Mouse (Mus musculus) heart, embryonic 16.5 days (tissue): ENCODE results near the gene Adgrb3. TPM values are rescaled to one million over a fixed set of nuclear protein-coding genes. Genes with fewer than 3 reads are reported as not detected.
"Not testable (repeated sequence)": the region's sequence is repeated elsewhere in the genome, so short reads cannot be mapped to it uniquely, and the experiment has no call there.

ENCODE experiments used
- ATAC-seq: fragments of 200-750 bp; cut with Nextera tagmentation; replicated peaks from 2 replicates; pipeline ENCODE4 v1.8.0; 2017; ENCODE audit warnings: moderate number of reproducible peaks; ENCODE audit not compliant: insufficient read depth, low FRiP score; ENCODE audit errors: extremely low read depth
- H3K27ac ChIP-seq: fragments of 300-500 bp; sonication (generic); 2 replicates; pipeline ENCODE4 v1.5.1; 2014; ENCODE audit warnings: mild to moderate bottlenecking, low read length, control low read depth, moderate library complexity
- H3K27me3 ChIP-seq: fragments of 300-500 bp; sonication (generic); 2 replicates; pipeline ENCODE4 v1.6.1; 2014; ENCODE audit warnings: low read length, mixed read lengths; ENCODE audit not compliant: control insufficient read depth, insufficient read depth
- H3K36me3 ChIP-seq: fragments of 300-500 bp; sonication (generic); 2 replicates; pipeline ENCODE4 v1.6.1; 2014; ENCODE audit not compliant: control insufficient read depth, insufficient read depth
- H3K4me1 ChIP-seq: fragments of 300-500 bp; sonication (generic); 2 replicates; pipeline ENCODE4 v1.6.1; 2014; ENCODE audit warnings: low read length, mixed read lengths; ENCODE audit not compliant: control insufficient read depth, insufficient read depth
- H3K4me2 ChIP-seq: fragments of 300-500 bp; sonication (generic); 2 replicates; pipeline ENCODE4 v1.6.1; 2014; ENCODE audit warnings: low read depth, mild to moderate bottlenecking, control low read depth, low read length
- H3K4me3 ChIP-seq: fragments of 300-500 bp; sonication (generic); 2 replicates; pipeline ENCODE4 v1.5.1; 2014; ENCODE audit warnings: mild to moderate bottlenecking, control low read depth, low read length
- H3K9ac ChIP-seq: fragments of 300-500 bp; sonication (generic); 2 replicates; pipeline ENCODE4 v1.6.1; 2014; ENCODE audit warnings: low read length, control low read depth
- H3K9me3 ChIP-seq: fragments of 300-500 bp; sonication (generic); replicated peaks from 2 replicates; pipeline ENCODE4 v1.6.1; 2016; ENCODE audit warnings: low read length; ENCODE audit not compliant: control insufficient read depth
- WGBS: fragments of 180-500 bp; shearing (Covaris S2); extraction: QIAGEN DNeasy Blood & Tissue Kit; methylation state at CpG from one replicate; pipeline ENCODE4 v1.1.7; 2014; 5-methylcytosine and 5-hydroxymethylcytosine counted together
- polyA plus RNA-seq: library from polyadenylated mRNA; unstranded; fragments of >200 nt; fragmentation: Nextera tagmentation; extraction: Ambion mirVana; gene quantifications from 2 replicates; pipeline ENCODE4 v1.2.1, GENCODE M21; 2015

Gene Adgrb3
- polyA plus RNA-seq, 1 experiment from 2014 or later, result 0.33 TPM

GRCm38 (mm10) chr1:25504313-25504712 lies 325.2 kb downstream of the Adgrb3 start:
- no peak overlapping the region for H3K27ac ChIP-seq
- 19% methylated on average over 4 of the region's 4 CpGs for WGBS
- ATAC-seq, result no peak

DNA sequence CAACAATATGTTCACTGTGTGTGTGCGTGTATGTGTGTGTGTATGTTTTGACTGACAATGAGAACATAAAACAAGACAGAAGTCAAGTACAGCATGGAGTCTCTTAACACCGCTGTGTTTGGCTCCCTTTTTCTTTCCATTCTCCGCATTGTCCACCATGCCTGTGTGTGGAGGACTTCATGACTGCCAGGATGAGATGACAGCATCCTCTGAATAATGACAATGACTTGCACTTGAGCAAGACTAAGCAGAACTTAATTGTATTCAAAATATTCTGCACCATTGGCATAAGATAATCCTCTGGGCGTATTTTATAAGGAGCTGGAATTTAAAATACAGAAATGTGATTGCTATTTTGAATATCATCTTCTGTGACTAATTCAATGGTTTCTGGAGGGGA lies 326.0 kb downstream of the Adgrb3 start:
- Histone ChIP-seq H3K27ac (no peak overlapping the region), H3K9ac (no peak overlapping the region), H3K4me2 (no peak overlapping the region), H3K4me1 (no peaks in the 10 kb centered on the region), H3K27me3 (no peaks in the 10 kb centered on the region), H3K4me3 (no peak overlapping the region), H3K9me3 (no peaks in the 10 kb centered on the region), H3K36me3 (no peaks in the 10 kb centered on the region)
- 73% methylated on average over 4 of the region's 4 CpGs for WGBS
- no peak for ATAC-seq

More at GRCm38 (mm10) chr1:25504313-25504712, 325.2 kb downstream of the Adgrb3 start:
- Histone ChIP-seq H3K36me3 (no peaks in the 10 kb centered on the region), H3K27me3 (no peaks in the 10 kb centered on the region), H3K9me3 (no peaks in the 10 kb centered on the region), H3K4me1 (no peaks in the 10 kb centered on the region), H3K4me2 (no peak overlapping the region), H3K4me3 (no peak overlapping the region), H3K9ac (no peak overlapping the region)

GRCm38 (mm10) chr1:25495202-25495914 lies 334.1 kb downstream of the Adgrb3 start:
- ATAC-seq, result no peak
- no peak overlapping the region for H3K27ac ChIP-seq
- no peaks in the 10 kb centered on the region for H3K9me3 ChIP-seq
- no peaks in the 10 kb centered on the region for H3K4me1 ChIP-seq
- H3K9ac ChIP-seq, result no peak overlapping the region
- no peaks in the 10 kb centered on the region for H3K36me3 ChIP-seq
- H3K27me3 ChIP-seq, result no peaks in the 10 kb centered on the region
- WGBS, result 74% methylated on average over 3 of the region's 3 CpGs
- H3K4me3 ChIP-seq, result no peak overlapping the region
- H3K4me2 ChIP-seq, result no peak overlapping the region

DNA sequence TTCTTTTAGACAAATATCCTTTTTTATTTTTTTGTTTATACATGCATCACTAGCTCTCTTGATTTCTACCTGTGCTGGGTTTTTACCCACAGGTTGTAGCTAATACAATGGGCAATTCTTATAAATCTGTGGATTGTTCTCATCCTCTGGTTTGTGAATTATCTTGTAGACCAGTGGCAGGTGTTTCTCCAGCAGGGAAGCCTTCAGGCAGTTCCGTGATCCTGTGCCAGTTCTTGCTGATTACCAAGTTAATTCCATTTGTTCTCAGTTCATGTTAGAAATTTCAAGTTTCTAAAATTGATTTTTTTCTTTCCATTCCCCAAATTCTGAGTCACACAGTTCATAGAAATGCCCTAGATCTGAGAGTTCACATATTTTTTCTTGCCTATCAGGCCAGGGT lies 338.0 kb downstream of the Adgrb3 start:
- H3K9ac ChIP-seq, result no peak overlapping the region
- WGBS, result 72% methylated on average over 1 of the region's 1 CpGs
- ATAC-seq, result no peak

DNA sequence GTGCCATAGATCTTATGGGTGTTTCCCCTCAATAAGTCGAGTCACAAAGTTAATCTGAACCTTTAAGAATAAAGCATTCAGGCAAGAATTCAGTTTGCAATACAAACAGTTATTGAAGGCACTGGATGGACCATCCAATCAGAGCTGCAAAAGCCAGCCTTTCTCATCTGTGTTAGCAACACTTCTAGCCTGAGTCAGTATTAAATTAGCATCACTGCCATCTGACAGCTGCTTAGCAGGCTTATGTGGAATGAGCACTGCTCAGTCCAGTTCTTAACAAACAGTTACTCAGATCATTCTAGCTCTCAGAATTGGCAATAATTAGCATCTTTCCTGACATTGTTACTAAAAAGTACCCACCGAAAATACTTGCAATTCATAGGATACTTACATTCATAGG lies 339.3 kb downstream of the Adgrb3 start:
- no peak overlapping the region for H3K27ac ChIP-seq
- no peaks in the 10 kb centered on the region for H3K36me3 ChIP-seq
- no peak overlapping the region for H3K9ac ChIP-seq
- no peaks in the 10 kb centered on the region for H3K4me1 ChIP-seq
- H3K27me3 ChIP-seq, result no peaks in the 10 kb centered on the region
- no peak overlapping the region for H3K4me3 ChIP-seq
- H3K9me3 ChIP-seq, result 0 out of 2 replicates have a peak, but pooled peaks cover 3% of the 10 kb centered on the region
- H3K4me2 ChIP-seq, result no peak overlapping the region
- no peak for ATAC-seq
- 50% methylated on average over 2 of the region's 2 CpGs for WGBS

More for the DNA sequence above, 338.0 kb downstream of the Adgrb3 start:
- Histone ChIP-seq H3K27me3 (no peaks in the 10 kb centered on the region), H3K4me1 (no peaks in the 10 kb centered on the region), H3K4me3 (no peak overlapping the region), H3K9me3 (0 out of 2 replicates have a peak, but pooled peaks cover 3% of the 10 kb centered on the region), H3K4me2 (no peak overlapping the region), H3K36me3 (no peaks in the 10 kb centered on the region), H3K27ac (no peak overlapping the region)

DNA sequence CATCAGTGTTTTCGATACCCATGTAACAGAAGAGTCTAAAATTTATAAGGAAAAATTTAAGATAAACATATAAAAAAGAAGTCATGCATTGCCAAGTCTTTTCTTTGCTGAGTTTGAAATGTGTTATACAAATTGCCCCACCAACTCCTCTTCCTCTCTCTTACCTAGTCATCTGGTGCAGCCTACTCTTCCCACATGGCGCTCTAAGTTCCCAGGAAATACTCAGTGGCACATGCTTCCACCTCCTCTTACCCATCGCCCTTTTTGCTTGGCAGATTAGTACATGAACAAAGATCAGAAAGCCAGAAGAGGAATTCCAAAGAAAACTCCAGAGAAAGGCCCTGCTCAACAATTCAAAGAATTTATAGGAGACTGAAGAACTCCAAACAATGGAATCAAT lies 353.8 kb downstream of the Adgrb3 start:
- 82% methylated on average over 3 of the region's 3 CpGs for WGBS
- Histone ChIP-seq H3K27ac (no peak overlapping the region), H3K36me3 (no peaks in the 10 kb centered on the region), H3K4me2 (no peak overlapping the region), H3K27me3 (no peaks in the 10 kb centered on the region), H3K9ac (no peak overlapping the region), H3K4me3 (no peak overlapping the region), H3K4me1 (no peaks in the 10 kb centered on the region), H3K9me3 (no peaks in the 10 kb centered on the region)
- ATAC-seq, result no peak

- Histone ChIP-seq H3K4me2 (no peak overlapping the region), H3K27ac (no peak overlapping the region), H3K27me3 (no peaks in the 10 kb centered on the region), H3K4me3 (no peak overlapping the region), H3K9ac (no peak overlapping the region), H3K9me3 (no peaks in the 10 kb centered on the region), H3K4me1 (no peaks in the 10 kb centered on the region), H3K36me3 (no peaks in the 10 kb centered on the region)
- WGBS, result 51% methylated on average over 11 of the region's 11 CpGs
- no peak for ATAC-seq
Measured at GRCm38 (mm10) chr1:25474469-25474868, 355.0 kb downstream of the Adgrb3 start.

GRCm38 (mm10) chr1:25471612-25472011 lies 357.9 kb downstream of the Adgrb3 start:
- not testable (repeated sequence) for H3K27me3 ChIP-seq, H3K9ac ChIP-seq, H3K4me3 ChIP-seq, H3K27ac ChIP-seq, H3K4me1 ChIP-seq, H3K9me3 ChIP-seq, ATAC-seq, H3K36me3 ChIP-seq, H3K4me2 ChIP-seq
- 49% methylated on average over 2 of the region's 2 CpGs for WGBS

GRCm38 (mm10) chr1:25462612-25463011 lies 366.9 kb downstream of the Adgrb3 start:
- no peaks in the 10 kb centered on the region for H3K36me3 ChIP-seq
- no peaks in the 10 kb centered on the region for H3K9me3 ChIP-seq
- ATAC-seq, result no peak
- H3K4me2 ChIP-seq, result no peak overlapping the region
- H3K9ac ChIP-seq, result no peak overlapping the region
- H3K27ac ChIP-seq, result no peak overlapping the region
- H3K4me3 ChIP-seq, result no peak overlapping the region
- H3K27me3 ChIP-seq, result no peaks in the 10 kb centered on the region
- no peaks in the 10 kb centered on the region for H3K4me1 ChIP-seq
- 61% methylated on average over 1 of the region's 1 CpGs for WGBS
